Mouse (Mus musculus) testis, adult 2 months (tissue): ENCODE measurements around the gene Brwd3.

Source experiments
- CTCF ChIP-seq: fragments of 200-500 bp; IDR thresholded peaks from 2 replicates; pipeline ENCODE4 v1.5.1; 2012; ENCODE audit warnings: low read depth, mild to moderate bottlenecking, inconsistent platforms, low read length, moderate library complexity; ENCODE audit not compliant: control insufficient read depth, insufficient read depth, insufficient replicate concordance
- POLR2A ChIP-seq: fragments of 200-500 bp; IDR thresholded peaks from 2 replicates; pipeline ENCODE4 v1.6.1; 2012; ENCODE audit warnings: low read depth, mild to moderate bottlenecking, inconsistent platforms, low read length, moderate library complexity; ENCODE audit not compliant: control insufficient read depth

- TF ChIP-seq CTCF (no peak), POLR2A (no peak)
These were observed 2.9 kb downstream of the Brwd3 start for GRCm38 (mm10) chrX:108831231-108831630.
